Mouse (Mus musculus): Measurements from ENCODE around the gene Kremen2. TPM values are rescaled to one million over a fixed set of nuclear protein-coding genes. Genes with fewer than 3 reads are reported as not detected.

Gene Kremen2
- polyA plus RNA-seq, 1 experiment: 0.05 TPM

GRCm38 (mm10) chr17:23746767-23747166 is 1.1 kb upstream of the Kremen2 start:
- no peak for TF ChIP-seq MAX (IDR thresholded peaks at IDR 0.05)
- TF ChIP-seq FOSL1 (IDR thresholded peaks at IDR 0.05; ENCODE audit: insufficient read depth, low read length, poor library complexity, severe bottlenecking): no peak
- TF ChIP-seq CTCF (IDR thresholded peaks at IDR 0.05; ENCODE audit: control insufficient read depth, insufficient read depth, insufficient read length): no peak
- no peak for TF ChIP-seq CEBPB (IDR thresholded peaks at IDR 0.05; ENCODE audit: low read depth)
- no peak for TF ChIP-seq USF1 (IDR thresholded peaks at IDR 0.05; ENCODE audit: low read depth)
- no peak for TF ChIP-seq MYOG (IDR thresholded peaks at IDR 0.05; ENCODE audit: control insufficient read depth, extremely low read depth, insufficient read length)
- TF ChIP-seq MYOD1 (IDR thresholded peaks at IDR 0.05; ENCODE audit: control insufficient read depth, insufficient read length, low read depth): no peak
- no peaks in the 10 kb centered on the region for H3K79me3 ChIP-seq (ENCODE audit: low read depth)
- peaks cover 34% of the 10 kb centered on the region for H3K27me3 ChIP-seq (ENCODE audit: control insufficient read depth, insufficient read depth, insufficient read length)
- H3ac ChIP-seq (ENCODE audit: control insufficient read depth, insufficient read length, low read depth): no peak overlapping the region
- no peaks in the 10 kb centered on the region for H3K36me3 ChIP-seq (ENCODE audit: control insufficient read depth, insufficient read depth)
- H3K79me2 ChIP-seq (ENCODE audit: control insufficient read depth, insufficient read depth): no peaks in the 10 kb centered on the region
- H3K4me3 ChIP-seq (ENCODE audit: insufficient read depth, poor library complexity, severe bottlenecking): no peak overlapping the region

GRCm38 (mm10) chr17:23746311-23746710 is 678 bp upstream of the Kremen2 start:
- TF ChIP-seq USF1 (IDR thresholded peaks at IDR 0.05; ENCODE audit: low read depth): no peak
- no peak for TF ChIP-seq MAX (IDR thresholded peaks at IDR 0.05)
- no peak for TF ChIP-seq CTCF (IDR thresholded peaks at IDR 0.05; ENCODE audit: control insufficient read depth, insufficient read depth, insufficient read length)

GRCm38 (mm10) chr17:23744651-23745050 is 982 bp downstream of the Kremen2 start:
- TF ChIP-seq CEBPB (IDR thresholded peaks at IDR 0.05; ENCODE audit: low read depth): no peak
- no peak for TF ChIP-seq CTCF (IDR thresholded peaks at IDR 0.05; ENCODE audit: control insufficient read depth, insufficient read depth, insufficient read length)
- no peak for TF ChIP-seq MYOD1 (IDR thresholded peaks at IDR 0.05; ENCODE audit: control insufficient read depth, insufficient read length, low read depth)
- no peak for TF ChIP-seq USF1 (IDR thresholded peaks at IDR 0.05; ENCODE audit: low read depth)
- no peak for TF ChIP-seq FOSL1 (IDR thresholded peaks at IDR 0.05; ENCODE audit: insufficient read depth, low read length, poor library complexity, severe bottlenecking)
- TF ChIP-seq MYOG (IDR thresholded peaks at IDR 0.05; ENCODE audit: control insufficient read depth, extremely low read depth, insufficient read length): no peak
- no peak for TF ChIP-seq MAX (IDR thresholded peaks at IDR 0.05)
- H3K27me3 ChIP-seq (ENCODE audit: control insufficient read depth, insufficient read depth, insufficient read length): peaks cover 36% of the 10 kb centered on the region

More at GRCm38 (mm10) chr17:23746311-23746710, 678 bp upstream of the Kremen2 start:
- H3K4me3 ChIP-seq (ENCODE audit: insufficient read depth, poor library complexity, severe bottlenecking): no peak overlapping the region
- H3K36me3 ChIP-seq (ENCODE audit: control insufficient read depth, insufficient read depth): no peaks in the 10 kb centered on the region
- no peaks in the 10 kb centered on the region for H3K79me2 ChIP-seq (ENCODE audit: control insufficient read depth, insufficient read depth)
- H3ac ChIP-seq (ENCODE audit: control insufficient read depth, insufficient read length, low read depth): no peak overlapping the region
- peaks cover 36% of the 10 kb centered on the region for H3K27me3 ChIP-seq (ENCODE audit: control insufficient read depth, insufficient read depth, insufficient read length)
- H3K79me3 ChIP-seq (ENCODE audit: low read depth): no peaks in the 10 kb centered on the region

GRCm38 (mm10) chr17:23744076-23744475 is 1.6 kb downstream of the Kremen2 start:
- no peak for TF ChIP-seq CEBPB (IDR thresholded peaks at IDR 0.05; ENCODE audit: low read depth)
- no peak for TF ChIP-seq MYOG (IDR thresholded peaks at IDR 0.05; ENCODE audit: control insufficient read depth, extremely low read depth, insufficient read length)
- TF ChIP-seq MAX (IDR thresholded peaks at IDR 0.05): no peak
- TF ChIP-seq FOSL1 (IDR thresholded peaks at IDR 0.05; ENCODE audit: insufficient read depth, low read length, poor library complexity, severe bottlenecking): no peak
- TF ChIP-seq USF1 (IDR thresholded peaks at IDR 0.05; ENCODE audit: low read depth): no peak
- no peak for TF ChIP-seq CTCF (IDR thresholded peaks at IDR 0.05; ENCODE audit: control insufficient read depth, insufficient read depth, insufficient read length)
- no peak for TF ChIP-seq MYOD1 (IDR thresholded peaks at IDR 0.05; ENCODE audit: control insufficient read depth, insufficient read length, low read depth)
- H3ac ChIP-seq (ENCODE audit: control insufficient read depth, insufficient read length, low read depth): no peak overlapping the region
- no peaks in the 10 kb centered on the region for H3K79me2 ChIP-seq (ENCODE audit: control insufficient read depth, insufficient read depth)
- no peaks in the 10 kb centered on the region for H3K36me3 ChIP-seq (ENCODE audit: control insufficient read depth, insufficient read depth)
- H3K4me3 ChIP-seq (ENCODE audit: insufficient read depth, poor library complexity, severe bottlenecking): no peak overlapping the region
- H3K79me3 ChIP-seq (ENCODE audit: low read depth): no peaks in the 10 kb centered on the region
- H3K27me3 ChIP-seq (ENCODE audit: control insufficient read depth, insufficient read depth, insufficient read length): peaks cover 36% of the 10 kb centered on the region

More at GRCm38 (mm10) chr17:23744651-23745050, 982 bp downstream of the Kremen2 start:
- Histone ChIP-seq H3K79me2 (ENCODE audit: control insufficient read depth, insufficient read depth) (no peaks in the 10 kb centered on the region), H3ac (ENCODE audit: control insufficient read depth, insufficient read length, low read depth) (no peak overlapping the region), H3K4me3 (ENCODE audit: insufficient read depth, poor library complexity, severe bottlenecking) (no peak overlapping the region), H3K79me3 (ENCODE audit: low read depth) (no peaks in the 10 kb centered on the region), H3K36me3 (ENCODE audit: control insufficient read depth, insufficient read depth) (no peaks in the 10 kb centered on the region)

DNA sequence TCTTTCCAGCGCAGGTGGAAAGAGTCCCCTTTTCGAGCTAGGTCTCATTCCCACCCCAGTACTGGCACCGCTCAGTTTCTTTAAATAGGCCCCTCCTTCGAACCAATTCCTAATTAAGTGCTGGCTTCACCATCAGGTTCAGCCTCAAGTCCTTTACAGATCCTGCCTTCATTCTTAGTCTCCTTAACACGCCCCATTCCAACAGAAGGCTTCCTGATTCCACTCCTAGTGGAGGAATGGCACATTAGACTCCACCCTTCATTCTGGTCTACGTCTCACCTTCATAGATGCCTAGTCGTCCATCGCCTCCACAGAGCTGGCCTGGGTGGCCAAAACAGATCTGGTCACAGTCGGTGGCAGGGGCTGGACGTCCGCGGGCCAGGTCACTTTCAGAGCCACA is 2.7 kb downstream of the Kremen2 start:
- Histone ChIP-seq H3ac (ENCODE audit: control insufficient read depth, insufficient read length, low read depth) (no peak overlapping the region), H3K4me3 (ENCODE audit: insufficient read depth, poor library complexity, severe bottlenecking) (no peak overlapping the region), H3K36me3 (ENCODE audit: control insufficient read depth, insufficient read depth) (no peaks in the 10 kb centered on the region), H3K27me3 (ENCODE audit: control insufficient read depth, insufficient read depth, insufficient read length) (peaks cover 36% of the 10 kb centered on the region), H3K79me3 (ENCODE audit: low read depth) (no peaks in the 10 kb centered on the region), H3K79me2 (ENCODE audit: control insufficient read depth, insufficient read depth) (no peaks in the 10 kb centered on the region)
- TF ChIP-seq FOSL1 (IDR thresholded peaks at IDR 0.05; ENCODE audit: insufficient read depth, low read length, poor library complexity, severe bottlenecking): no peak
- TF ChIP-seq MYOD1 (IDR thresholded peaks at IDR 0.05; ENCODE audit: control insufficient read depth, insufficient read length, low read depth): no peak

GRCm38 (mm10) chr17:23742210-23742793 is 3.3 kb downstream of the Kremen2 start:
- no peak overlapping the region for H3K4me3 ChIP-seq (ENCODE audit: insufficient read depth, poor library complexity, severe bottlenecking)
- no peaks in the 10 kb centered on the region for H3K79me3 ChIP-seq (ENCODE audit: low read depth)
- no peaks in the 10 kb centered on the region for H3K36me3 ChIP-seq (ENCODE audit: control insufficient read depth, insufficient read depth)
- H3ac ChIP-seq (ENCODE audit: control insufficient read depth, insufficient read length, low read depth): no peak overlapping the region
- no peak for TF ChIP-seq CEBPB (IDR thresholded peaks at IDR 0.05; ENCODE audit: low read depth)
- peaks cover 36% of the 10 kb centered on the region for H3K27me3 ChIP-seq (ENCODE audit: control insufficient read depth, insufficient read depth, insufficient read length)
- H3K79me2 ChIP-seq (ENCODE audit: control insufficient read depth, insufficient read depth): no peaks in the 10 kb centered on the region

All from C2C12 (cell line).